Mouse (Mus musculus) cerebellum, adult (tissue): ENCODE measurements around the gene Gpr25.
A peak's percentile ranks its signal among the peaks of the same experiment; 100 is the strongest.

Experiments used
- ATAC-seq: cut with Nextera tagmentation; 2 replicates; pipeline ENCODE4 v1.9.2; 2017; ENCODE audit warnings: mild to moderate bottlenecking, moderate library complexity, mixed read lengths; ENCODE audit not compliant: insufficient number of reproducible peaks, low FRiP score, low TSS enrichment

Gpr25 gene

GRCm38 (mm10) chr1:136233892-136234594, 26.6 kb downstream of the Gpr25 start, which contains the start of gene Inava:
Gene Inava (minus strand): TSS chr1:136234264.
- peak; percentile 45; the same call in 1 of the 2 replicates for ATAC-seq

- no peak for ATAC-seq
Measured at GRCm38 (mm10) chr1:136232986-136233790, 27.5 kb downstream of the Gpr25 start.

GRCm38 (mm10) chr1:136232285-136232926, 28.3 kb downstream of the Gpr25 start:
- ATAC-seq, result no peak

GRCm38 (mm10) chr1:136231596-136231995, 29.1 kb downstream of the Gpr25 start:
- no peak for ATAC-seq

- no peak for ATAC-seq
Measured at GRCm38 (mm10) chr1:136230201-136230600, 30.5 kb downstream of the Gpr25 start.

- ATAC-seq, result no peak
Measured at GRCm38 (mm10) chr1:136229040-136229373, 31.7 kb downstream of the Gpr25 start.

GRCm38 (mm10) chr1:136228328-136229039, 32.2 kb downstream of the Gpr25 start:
- no peak for ATAC-seq

GRCm38 (mm10) chr1:136227870-136228269, 32.8 kb downstream of the Gpr25 start:
- no peak for ATAC-seq

GRCm38 (mm10) chr1:136226626-136227025, 34.0 kb downstream of the Gpr25 start:
- no peak for ATAC-seq

GRCm38 (mm10) chr1:136225846-136226245, 34.8 kb downstream of the Gpr25 start:
- no peak for ATAC-seq

- no peak for ATAC-seq
Measured at GRCm38 (mm10) chr1:136223758-136224342, 36.8 kb downstream of the Gpr25 start.

GRCm38 (mm10) chr1:136222386-136222785, 38.3 kb downstream of the Gpr25 start:
- ATAC-seq, result no peak

GRCm38 (mm10) chr1:136220037-136220871, 40.4 kb downstream of the Gpr25 start:
- ATAC-seq, result no peak

- ATAC-seq, result no peak
Measured at GRCm38 (mm10) chr1:136214304-136214703, 46.4 kb downstream of the Gpr25 start.

GRCm38 (mm10) chr1:136212803-136213202, 47.9 kb downstream of the Gpr25 start, which contains the start of gene Mroh3:
Gene Mroh3 (minus strand): TSS chr1:136212828.
- no peak for ATAC-seq
